Mouse (Mus musculus) erythroblast, embryonic 14.5 days (primary cell): ENCODE measurements at regions not wholly inside any gene's neighbourhood (a gene's known extent, or its start where the extent isn't known, plus 50 kb on each side); places are given as distances from the start of the nearest gene placed in this dataset.

ENCODE experiments used
- GATA1 ChIP-seq: IDR thresholded peaks from 2 replicates; pipeline ENCODE4 v1.6.1; 2012; ENCODE audit warnings: low read length, inconsistent platforms, mixed read lengths
- TAL1 ChIP-seq: IDR thresholded peaks from 3 replicates; pipeline ENCODE4 v1.6.1; 2012; ENCODE audit warnings: low read length, inconsistent platforms, mixed read lengths

DNA sequence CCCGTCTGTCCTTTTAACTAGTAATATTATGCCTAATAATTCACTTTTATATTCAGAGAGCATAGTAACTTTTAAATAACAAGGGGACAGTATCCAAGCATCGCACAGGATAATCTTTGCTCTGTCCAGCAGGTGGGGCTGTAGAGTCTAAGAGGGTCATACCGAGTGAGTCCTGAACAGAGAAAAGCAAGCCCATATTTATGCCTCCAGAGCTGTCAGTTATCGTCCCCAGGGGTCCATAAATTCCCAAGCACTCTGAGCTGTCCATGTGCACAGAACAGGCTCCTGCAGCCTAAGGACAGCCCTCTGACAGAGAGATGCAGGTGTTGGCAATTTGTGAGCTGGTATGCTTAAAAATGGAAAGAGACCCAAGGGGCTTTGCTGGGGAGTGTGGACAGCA, 124.0 kb downstream of the Icos start:
- no peak for TF ChIP-seq GATA1
- no peak for TF ChIP-seq TAL1
